Mouse (Mus musculus): Measurements from ENCODE around the gene Pmel. TPM values are rescaled to one million over a fixed set of nuclear protein-coding genes. Genes with fewer than 3 reads are reported as not detected.

The Pmel gene
- total RNA-seq (2022): under 1 TPM; 0.29 to 0.79 (median 0.44) TPM

- DNase-seq (ENCODE audit: low spot score): no peak
Measured at GRCm38 (mm10) chr10:128703895-128704294, at the start of gene Pmel. TSS of gene Pmel (plus strand) at chr10:128704195.

DNA sequence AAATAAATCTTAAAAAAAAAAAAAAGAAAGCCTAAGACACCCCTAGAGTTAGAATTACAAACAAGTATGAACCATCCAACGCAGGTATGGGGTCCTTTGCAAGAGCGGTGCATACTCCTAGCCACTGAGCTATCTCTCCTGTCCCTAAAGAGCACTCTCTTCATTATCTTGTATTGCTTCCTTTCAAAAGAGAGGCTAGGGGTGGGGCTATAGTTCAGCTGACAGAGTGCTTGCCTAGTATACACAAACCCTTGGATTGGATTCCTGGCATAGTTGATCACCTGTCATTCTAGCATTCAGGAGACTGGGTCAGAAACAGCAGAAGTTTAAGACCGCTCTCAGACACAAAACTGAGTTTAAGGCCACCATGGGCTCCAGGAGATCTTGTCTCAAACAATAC, 48.7 kb upstream of the Pmel start:
- DNase-seq (ENCODE audit: low spot score): no peak

DNA sequence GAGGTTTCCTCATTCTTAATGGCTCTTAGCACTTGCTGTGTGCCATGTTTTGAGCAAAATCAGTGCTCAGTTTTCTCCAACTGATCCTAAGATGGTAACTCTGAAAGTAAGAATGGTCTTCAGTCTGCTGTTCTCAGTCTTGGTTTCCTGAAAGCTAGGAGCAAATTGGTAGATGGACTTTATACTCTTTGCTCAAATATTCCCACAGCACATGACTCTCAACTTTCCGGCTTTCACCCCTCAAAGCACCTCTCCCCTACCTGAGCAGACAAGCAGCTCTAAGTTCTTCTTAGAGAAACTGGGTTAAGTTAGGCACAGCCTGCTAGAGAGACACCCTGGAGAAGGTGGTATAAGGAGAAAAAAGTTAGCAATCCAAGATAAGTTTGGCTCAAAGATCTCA, 47.3 kb upstream of the Pmel start:
- no peak for DNase-seq (ENCODE audit: low spot score)

DNA sequence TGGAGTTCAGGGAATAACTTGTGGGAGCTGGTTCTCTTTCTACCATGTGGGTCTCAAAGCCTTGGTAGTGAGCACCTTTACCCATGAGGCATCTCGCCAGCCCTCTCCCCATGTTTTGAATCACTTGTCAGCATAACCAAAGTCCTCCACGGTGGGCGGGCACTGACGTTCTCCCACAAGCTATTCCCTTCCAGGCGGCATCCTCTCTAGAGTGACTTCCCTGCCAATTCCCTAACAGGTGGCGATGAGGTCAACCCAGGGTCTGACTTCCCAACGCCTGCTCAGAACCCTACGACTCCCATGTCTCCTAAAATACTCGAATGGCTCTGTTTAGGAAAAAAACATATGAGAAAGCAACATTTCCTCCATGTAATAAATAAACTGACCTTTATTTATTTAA, 46.2 kb upstream of the Pmel start:
- DNase-seq (ENCODE audit: low spot score): no peak

DNA sequence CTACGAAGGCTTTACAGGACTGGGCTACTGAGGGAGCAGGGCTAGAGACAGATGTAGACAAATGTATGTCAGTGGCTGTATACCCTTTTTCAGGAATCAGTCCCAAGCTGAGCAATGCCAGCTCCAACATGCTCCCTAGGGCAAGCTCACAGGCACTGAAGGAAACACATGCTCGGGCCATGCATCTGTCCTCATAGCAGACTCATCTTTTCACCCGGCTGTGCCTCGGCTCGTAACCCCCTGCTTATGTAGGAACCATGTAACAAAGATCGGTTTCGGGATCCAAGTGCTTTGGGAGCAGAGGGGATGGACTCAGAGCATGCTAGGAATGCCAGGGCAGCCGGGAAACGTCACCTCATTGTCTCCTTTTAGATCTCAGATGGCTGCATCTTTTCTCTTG, 44.5 kb upstream of the Pmel start:
- no peak for DNase-seq (ENCODE audit: low spot score)

DNA sequence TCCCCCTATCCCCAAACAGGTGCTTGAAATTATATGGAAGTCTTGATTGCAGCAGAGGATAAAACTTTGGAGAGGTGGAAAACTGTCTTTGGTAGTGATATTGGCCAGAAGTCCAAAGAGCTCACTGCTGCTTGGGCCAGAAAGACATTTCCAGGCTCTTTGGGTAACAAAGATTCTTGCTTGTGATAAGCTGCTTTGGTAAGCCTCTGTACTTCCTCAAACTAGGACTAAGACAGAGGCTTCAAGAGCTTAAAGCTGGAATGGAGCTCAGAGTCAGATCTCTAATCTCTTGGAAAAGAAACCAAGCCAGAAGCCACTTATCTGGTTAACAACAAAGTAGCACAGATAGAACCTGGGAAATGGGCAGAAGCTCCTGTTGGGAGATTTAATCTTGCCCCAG, 41.5 kb upstream of the Pmel start:
- no peak for DNase-seq (ENCODE audit: low spot score)

DNA sequence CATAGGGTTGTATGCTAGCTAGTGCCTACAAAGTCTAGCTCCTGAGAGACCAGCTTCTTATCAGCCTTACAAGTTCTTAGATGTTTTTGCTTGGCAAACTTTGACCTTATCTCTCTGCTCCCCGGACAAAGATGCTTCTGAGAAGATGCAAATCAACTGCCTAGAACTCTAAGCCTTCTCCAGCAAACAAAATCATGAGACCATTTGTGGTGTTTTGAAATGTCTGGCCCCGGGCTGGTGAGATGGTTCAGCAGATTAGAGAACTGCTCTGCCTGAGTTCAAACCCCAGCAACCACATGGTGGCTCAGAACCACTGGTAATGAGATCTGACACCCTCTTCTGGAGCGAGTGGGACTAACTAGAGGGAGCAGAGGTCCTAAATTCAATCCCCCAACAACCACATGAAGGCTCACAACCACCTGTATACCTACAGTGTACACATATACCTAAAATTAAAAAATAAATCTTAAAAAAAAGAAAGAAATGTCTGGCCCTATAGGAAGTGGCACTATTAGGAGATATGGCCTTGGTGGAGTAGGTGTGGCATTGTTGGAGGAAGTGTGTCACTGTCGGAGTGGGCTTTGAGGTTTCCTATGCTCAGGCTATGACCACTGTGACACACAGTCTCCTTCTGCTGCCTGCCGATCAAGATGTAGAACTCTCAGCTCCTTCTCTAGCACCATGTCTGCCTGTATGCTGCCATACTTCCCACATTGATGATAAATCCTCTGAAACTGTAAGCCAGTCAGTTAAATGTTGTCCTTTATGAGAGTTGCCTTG, 40.4 kb upstream of the Pmel start:
- DNase-seq (ENCODE audit: low spot score): no peak

- no peak for DNase-seq (ENCODE audit: low spot score)
Measured at GRCm38 (mm10) chr10:128664808-128665207, 39.2 kb upstream of the Pmel start.

- no peak for DNase-seq (ENCODE audit: low spot score)
Measured at GRCm38 (mm10) chr10:128665307-128665706, 38.7 kb upstream of the Pmel start.

DNA sequence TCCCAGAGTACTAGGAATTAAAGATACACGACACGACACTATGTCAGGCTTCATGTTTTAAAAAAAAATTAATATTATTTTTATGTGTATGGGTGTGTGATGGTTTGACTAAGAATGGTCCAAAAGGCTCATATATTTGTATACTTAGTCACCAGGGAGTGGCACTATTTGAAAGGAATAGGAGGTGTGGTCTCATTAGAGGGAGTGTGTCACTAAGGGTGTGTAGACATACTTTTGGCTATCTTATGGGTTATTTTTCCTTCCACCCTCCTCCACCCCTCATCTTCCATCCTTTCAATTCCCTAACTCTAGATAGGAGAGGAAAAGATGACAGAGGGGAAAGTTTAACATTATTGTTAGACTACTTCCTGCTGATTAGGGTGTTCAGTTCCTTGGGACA, 38.2 kb upstream of the Pmel start:
- DNase-seq (ENCODE audit: low spot score): no peak

DNA sequence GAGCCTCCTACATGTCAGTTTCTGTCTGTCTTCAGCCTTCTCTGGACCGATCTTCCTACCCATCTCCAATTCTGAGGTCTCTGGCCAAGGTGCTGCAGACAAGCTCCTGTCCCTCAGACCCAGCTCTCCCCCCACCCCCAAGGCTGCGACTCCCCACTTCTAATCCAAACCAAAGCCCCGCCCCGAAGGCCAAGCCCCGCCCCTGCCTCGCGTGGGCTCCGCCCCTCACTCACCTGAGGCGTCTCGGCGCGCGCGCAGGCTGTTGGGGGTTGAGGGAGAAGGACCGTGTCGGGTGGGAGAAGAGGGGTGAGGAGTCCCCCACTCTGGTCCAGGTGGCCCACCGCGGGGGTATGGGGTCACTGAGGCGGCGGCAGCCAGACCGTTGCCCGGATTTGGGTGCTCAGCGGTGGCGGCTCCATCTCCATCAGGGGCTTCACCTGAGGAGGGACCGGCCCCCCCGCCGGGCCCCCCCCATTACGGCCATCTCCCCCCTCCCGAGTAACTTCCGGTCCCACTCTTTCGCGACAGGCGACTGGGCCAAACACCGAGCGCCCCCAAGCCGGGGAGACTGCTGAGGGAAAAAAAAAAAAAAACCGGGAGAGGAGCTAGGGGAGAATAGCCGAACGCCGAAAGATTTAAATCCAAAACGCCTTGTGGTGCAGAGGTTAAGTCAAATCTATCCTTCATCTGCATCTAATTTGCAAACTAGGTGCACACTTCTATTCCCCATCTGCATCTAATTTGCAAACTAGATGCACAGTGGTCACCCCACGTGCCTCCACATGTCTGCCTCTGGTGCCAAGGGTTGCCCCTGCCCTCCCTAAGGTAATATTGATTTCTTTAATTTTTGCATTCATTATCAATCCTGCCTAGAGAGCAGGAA, 35.0 kb upstream of the Pmel start:
- DNase-seq (ENCODE audit: low spot score): no peak

- DNase-seq (ENCODE audit: low spot score): no peak
Measured at GRCm38 (mm10) chr10:128671148-128671547, 32.8 kb upstream of the Pmel start.

DNA sequence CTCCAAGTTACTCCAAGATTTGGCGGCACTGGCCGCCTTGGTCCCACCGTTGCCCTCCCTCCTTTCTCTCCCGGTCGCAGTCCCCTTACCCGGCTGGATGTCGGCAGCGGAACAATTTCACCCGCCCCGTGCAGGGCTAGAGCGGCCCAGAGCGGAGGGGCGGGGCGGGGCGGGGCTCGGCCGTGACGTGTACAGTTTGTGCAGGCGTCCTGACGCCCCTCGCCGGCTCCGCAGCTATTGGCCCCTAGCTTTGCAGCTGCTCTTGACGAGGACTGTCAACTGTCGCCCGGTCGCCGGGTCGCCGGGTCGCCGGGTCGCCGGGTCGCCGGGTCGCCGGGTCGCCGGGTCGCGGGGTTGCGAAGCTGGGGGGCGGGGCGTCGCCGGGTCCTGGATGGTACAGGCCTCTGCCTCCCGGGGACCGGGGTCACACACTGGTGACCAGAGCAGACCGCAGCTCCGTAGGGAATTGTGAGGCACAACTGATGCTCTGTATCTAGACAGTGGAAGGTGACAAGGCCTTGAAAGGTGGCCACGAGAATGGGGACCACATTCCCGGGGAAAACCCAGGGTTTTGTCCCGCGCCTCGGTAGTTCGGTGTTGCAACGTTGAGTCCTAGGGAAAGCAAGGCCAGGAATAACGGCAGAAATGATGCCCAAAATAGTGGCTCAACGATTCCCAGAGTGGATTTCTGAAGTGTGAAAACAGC, 30.1 kb upstream of the Pmel start, which contains the start of gene Suox:
TSS of gene Suox (minus strand) at position 311 of the 706 bp plus-strand sequence.
- peak; percentile 76 for DNase-seq (ENCODE audit: low spot score)

DNA sequence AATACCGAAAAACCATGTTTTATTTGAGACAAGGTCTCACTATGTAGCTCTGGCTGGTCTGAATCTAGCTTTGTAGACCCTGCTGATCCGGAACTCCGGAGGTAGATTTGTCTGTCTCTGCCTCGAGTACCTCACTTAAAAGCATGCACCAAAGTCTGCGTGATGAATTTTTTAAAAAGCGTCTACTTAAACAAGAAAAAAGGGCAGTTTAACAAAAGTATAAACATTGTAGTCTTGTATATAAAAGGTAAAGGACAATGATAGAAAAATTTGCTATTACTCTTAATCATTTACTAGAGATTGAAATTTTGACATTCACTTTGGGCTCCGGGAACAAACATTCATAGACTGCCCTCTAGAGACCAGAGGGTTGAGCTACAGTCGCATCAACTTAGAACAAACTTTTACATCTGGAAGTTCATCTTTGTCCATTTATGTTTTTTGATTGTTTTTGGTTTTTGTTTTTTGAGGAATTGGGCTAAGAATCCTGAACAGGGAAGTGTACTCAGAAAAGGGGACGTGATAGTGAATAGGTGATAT, 29.5 kb upstream of the Pmel start:
- DNase-seq (ENCODE audit: low spot score): peak; percentile 57

GRCm38 (mm10) chr10:128695411-128695991, 8.5 kb upstream of the Pmel start:
- DNase-seq (ENCODE audit: low spot score): no peak

DNA sequence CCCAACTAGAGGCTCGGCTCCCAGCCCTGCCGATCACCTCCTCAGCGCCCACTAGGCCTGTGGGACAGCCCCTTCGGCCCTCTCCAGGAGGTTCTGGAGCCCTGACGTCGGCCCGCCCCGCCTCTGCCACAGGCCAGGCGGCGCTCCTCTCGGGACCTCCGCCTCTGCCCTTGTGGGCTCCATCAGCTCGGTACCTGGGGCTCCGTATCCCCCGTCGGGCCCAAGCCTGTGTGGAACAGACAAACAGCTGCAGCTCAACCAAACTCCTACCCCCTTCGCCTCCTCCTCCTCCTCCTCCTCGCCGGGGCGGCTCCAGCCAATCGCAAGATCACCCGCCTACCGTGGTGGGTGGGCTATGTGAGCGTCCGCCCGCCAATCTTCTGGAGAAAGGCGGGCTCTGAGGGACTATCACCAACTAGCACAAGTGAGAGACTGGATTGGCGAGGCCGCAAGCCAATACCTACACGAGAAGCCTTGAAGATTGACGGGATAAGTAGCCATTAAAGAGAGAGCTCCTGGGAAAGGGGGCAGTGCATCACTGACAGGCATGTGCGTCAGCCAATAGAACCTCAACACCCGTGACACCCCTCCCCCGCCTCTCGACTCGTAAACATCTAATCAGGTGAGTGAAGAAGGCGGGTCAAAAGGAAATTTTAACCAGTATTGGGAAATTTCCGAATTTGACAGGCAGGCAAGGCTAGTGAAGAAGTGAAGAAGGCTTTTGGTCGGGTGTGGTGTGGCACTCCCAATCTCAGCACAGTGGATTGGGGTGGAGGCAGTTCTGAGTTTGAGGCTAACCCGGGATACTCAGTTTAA, 7.8 kb upstream of the Pmel start, which contains the start of gene Rab5b:
TSS of gene Rab5b (minus strand) at position 273 of the 816 bp plus-strand sequence.
- peak; percentile 100 for DNase-seq (ENCODE audit: low spot score)

DNA sequence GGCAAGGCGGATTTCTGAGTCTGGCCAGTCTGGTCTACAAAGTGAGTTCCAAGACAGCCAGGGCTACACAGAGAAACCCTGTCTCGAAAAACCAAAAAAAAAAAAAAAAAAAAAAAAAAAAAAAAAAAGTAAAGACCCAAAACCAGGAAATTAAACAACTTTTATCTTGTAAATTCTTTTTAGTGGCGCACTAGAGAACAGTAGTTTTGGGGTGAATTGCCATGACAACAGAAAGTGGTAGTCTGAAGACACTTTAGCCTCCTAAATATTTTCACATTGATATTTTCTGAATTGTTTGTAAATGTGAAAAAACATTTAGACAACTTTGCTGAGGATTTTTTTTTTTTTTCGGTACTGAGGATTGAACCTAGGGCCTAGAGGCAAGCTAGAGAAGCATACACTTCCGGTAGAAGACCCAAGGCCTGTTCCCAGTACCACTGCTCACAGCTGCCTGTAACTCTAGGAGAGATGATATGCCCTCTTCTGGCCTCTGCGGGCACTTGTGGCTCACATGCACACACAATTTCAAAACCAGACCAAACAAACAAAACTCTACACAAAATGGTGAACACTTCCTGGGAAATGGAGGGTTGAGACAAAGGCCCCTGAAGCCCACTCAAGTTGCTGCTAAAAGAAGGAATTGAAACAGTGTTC, 6.8 kb upstream of the Pmel start:
- DNase-seq (ENCODE audit: low spot score): no peak

- DNase-seq (ENCODE audit: low spot score): no peak
Measured at GRCm38 (mm10) chr10:128699006-128699405, 5.0 kb upstream of the Pmel start.

- no peak for DNase-seq (ENCODE audit: low spot score)
Measured at GRCm38 (mm10) chr10:128699611-128700010, 4.4 kb upstream of the Pmel start.

DNA sequence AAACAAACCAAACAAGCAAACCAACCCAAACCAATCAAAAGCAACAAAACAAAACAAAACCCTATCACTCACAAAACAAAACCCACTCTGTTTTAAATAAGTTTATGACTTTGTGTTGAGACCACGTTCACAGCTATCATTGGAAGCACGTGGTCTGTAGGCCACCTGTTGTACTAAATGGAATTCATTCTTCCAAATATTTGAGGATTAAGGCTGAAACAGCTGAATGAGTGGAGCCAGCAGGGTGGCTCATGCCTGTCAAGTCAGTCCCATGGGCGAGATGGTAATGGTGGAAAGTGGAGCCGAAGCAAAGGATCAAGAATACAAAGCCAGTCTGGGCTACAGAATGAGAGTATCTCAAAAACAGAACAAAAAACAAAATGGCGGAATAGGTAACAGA, 3.3 kb upstream of the Pmel start:
- DNase-seq (ENCODE audit: low spot score): no peak
